Mouse (Mus musculus): ENCODE measurements at regions not wholly inside any gene's neighbourhood (a gene's known extent, or its start where the extent isn't known, plus 50 kb on each side); places are given as distances from the start of the nearest gene placed in this dataset.

GRCm38 (mm10) chr1:164689311-164689710, 107.1 kb upstream of the Dpt start:
- TF ChIP-seq CTCF (IDR thresholded peaks at IDR 0.05; ENCODE audit: low read depth, low read length) (no peak), POLR2A (IDR thresholded peaks at IDR 0.05; ENCODE audit: insufficient read depth, low read length) (no peak), EP300 (IDR thresholded peaks at IDR 0.05; ENCODE audit: insufficient read depth, low read depth, low read length) (no peak)

GRCm38 (mm10) chr1:164684437-164684836, 112.0 kb upstream of the Dpt start:
- H3K27ac ChIP-seq (ENCODE audit: insufficient read depth, low read length), result no peak overlapping the region
- no peak for TF ChIP-seq POLR2A (IDR thresholded peaks at IDR 0.05; ENCODE audit: insufficient read depth, low read length)
- TF ChIP-seq CTCF (IDR thresholded peaks at IDR 0.05; ENCODE audit: low read depth, low read length), result no peak
- no peak for TF ChIP-seq EP300 (IDR thresholded peaks at IDR 0.05; ENCODE audit: insufficient read depth, low read depth, low read length)
- H3K9me3 ChIP-seq (replicated peaks; ENCODE audit: control insufficient read depth, insufficient read depth, low read length, poor library complexity, severe bottlenecking), result no peaks in the 10 kb centered on the region
- H3K36me3 ChIP-seq (ENCODE audit: control insufficient read depth, insufficient read depth, low read length, poor library complexity, severe bottlenecking), result no peaks in the 10 kb centered on the region
- no peaks in the 10 kb centered on the region for H3K27me3 ChIP-seq (ENCODE audit: control insufficient read depth, insufficient read depth, low read length, poor library complexity, severe bottlenecking)
- no peaks in the 10 kb centered on the region for H3K4me1 ChIP-seq (ENCODE audit: control insufficient read depth, insufficient read depth, low read length)
- H3K9ac ChIP-seq (ENCODE audit: low read depth, poor library complexity, severe bottlenecking), result no peak overlapping the region
- H3K4me3 ChIP-seq (ENCODE audit: low read depth, low read length), result no peak overlapping the region

More at GRCm38 (mm10) chr1:164689311-164689710, 107.1 kb upstream of the Dpt start:
- H3K4me3 ChIP-seq (ENCODE audit: low read depth, low read length), result no peak overlapping the region
- no peaks in the 10 kb centered on the region for H3K9me3 ChIP-seq (replicated peaks; ENCODE audit: control insufficient read depth, insufficient read depth, low read length, poor library complexity, severe bottlenecking)
- H3K36me3 ChIP-seq (ENCODE audit: control insufficient read depth, insufficient read depth, low read length, poor library complexity, severe bottlenecking), result no peaks in the 10 kb centered on the region
- H3K27ac ChIP-seq (ENCODE audit: insufficient read depth, low read length), result no peak overlapping the region
- no peak overlapping the region for H3K9ac ChIP-seq (ENCODE audit: low read depth, poor library complexity, severe bottlenecking)
- H3K27me3 ChIP-seq (ENCODE audit: control insufficient read depth, insufficient read depth, low read length, poor library complexity, severe bottlenecking), result no peaks in the 10 kb centered on the region
- H3K4me1 ChIP-seq (ENCODE audit: control insufficient read depth, insufficient read depth, low read length), result no peaks in the 10 kb centered on the region

- H3K36me3 ChIP-seq (ENCODE audit: control insufficient read depth, insufficient read depth, low read length, poor library complexity, severe bottlenecking), result no peaks in the 10 kb centered on the region
- no peaks in the 10 kb centered on the region for H3K9me3 ChIP-seq (replicated peaks; ENCODE audit: control insufficient read depth, insufficient read depth, low read length, poor library complexity, severe bottlenecking)
- H3K27ac ChIP-seq (ENCODE audit: insufficient read depth, low read length), result no peak overlapping the region
- H3K27me3 ChIP-seq (ENCODE audit: control insufficient read depth, insufficient read depth, low read length, poor library complexity, severe bottlenecking), result no peaks in the 10 kb centered on the region
- no peak overlapping the region for H3K9ac ChIP-seq (ENCODE audit: low read depth, poor library complexity, severe bottlenecking)
- no peaks in the 10 kb centered on the region for H3K4me1 ChIP-seq (ENCODE audit: control insufficient read depth, insufficient read depth, low read length)
- no peak for TF ChIP-seq EP300 (IDR thresholded peaks at IDR 0.05; ENCODE audit: insufficient read depth, low read depth, low read length)
- TF ChIP-seq CTCF (IDR thresholded peaks at IDR 0.05; ENCODE audit: low read depth, low read length), result no peak
- no peak for TF ChIP-seq POLR2A (IDR thresholded peaks at IDR 0.05; ENCODE audit: insufficient read depth, low read length)
- no peak overlapping the region for H3K4me3 ChIP-seq (ENCODE audit: low read depth, low read length)
Observed at GRCm38 (mm10) chr1:164683788-164684187, 112.7 kb upstream of the Dpt start.

DNA sequence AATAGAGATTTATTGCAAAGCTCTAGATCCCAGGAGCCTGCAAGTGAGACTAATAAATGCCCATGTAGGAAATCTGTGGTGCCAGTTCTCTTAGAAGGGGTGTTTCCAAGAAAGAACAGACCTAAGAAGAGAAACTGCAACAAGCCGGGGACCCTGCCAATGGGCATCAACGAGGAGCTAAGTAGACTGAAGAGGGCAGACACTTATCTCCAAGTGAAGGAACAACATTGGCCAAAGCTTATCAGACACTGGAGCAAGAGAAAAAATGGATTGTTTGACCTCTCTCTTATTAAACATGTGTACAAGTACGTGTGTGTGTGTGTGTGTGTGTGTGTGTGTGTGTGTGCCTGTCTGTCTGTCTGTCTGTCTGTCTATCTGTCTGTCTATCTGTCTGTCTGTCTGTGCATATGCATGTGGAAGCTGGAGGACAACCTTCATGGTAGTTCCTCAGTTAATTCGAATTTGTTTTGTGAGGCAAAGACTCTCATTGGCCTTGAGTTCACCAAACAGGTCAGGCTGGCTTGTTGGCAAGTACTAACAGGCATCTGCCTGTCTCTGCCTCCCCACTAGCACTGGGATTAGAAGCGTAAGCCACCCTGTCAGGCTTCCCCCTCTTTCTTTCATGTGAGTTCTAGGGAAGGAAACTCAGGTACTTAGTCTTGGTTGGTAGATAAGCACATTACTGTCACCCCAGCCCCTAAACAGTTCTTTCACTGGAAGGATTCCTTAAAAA, 113.4 kb upstream of the Dpt start:
- TF ChIP-seq POLR2A (IDR thresholded peaks at IDR 0.05; ENCODE audit: insufficient read depth, low read length), result no peak
- no peak for TF ChIP-seq CTCF (IDR thresholded peaks at IDR 0.05; ENCODE audit: low read depth, low read length)
- TF ChIP-seq EP300 (IDR thresholded peaks at IDR 0.05; ENCODE audit: insufficient read depth, low read depth, low read length), result no peak
- H3K36me3 ChIP-seq (ENCODE audit: control insufficient read depth, insufficient read depth, low read length, poor library complexity, severe bottlenecking), result no peaks in the 10 kb centered on the region
- H3K4me1 ChIP-seq (ENCODE audit: control insufficient read depth, insufficient read depth, low read length), result no peaks in the 10 kb centered on the region

GRCm38 (mm10) chr1:164682426-164682825, 114.0 kb upstream of the Dpt start:
- Histone ChIP-seq H3K36me3 (ENCODE audit: control insufficient read depth, insufficient read depth, low read length, poor library complexity, severe bottlenecking) (no peaks in the 10 kb centered on the region), H3K27ac (ENCODE audit: insufficient read depth, low read length) (no peak overlapping the region), H3K9ac (ENCODE audit: low read depth, poor library complexity, severe bottlenecking) (no peak overlapping the region), H3K4me1 (ENCODE audit: control insufficient read depth, insufficient read depth, low read length) (no peaks in the 10 kb centered on the region), H3K27me3 (ENCODE audit: control insufficient read depth, insufficient read depth, low read length, poor library complexity, severe bottlenecking) (no peaks in the 10 kb centered on the region), H3K9me3 (replicated peaks; ENCODE audit: control insufficient read depth, insufficient read depth, low read length, poor library complexity, severe bottlenecking) (no peaks in the 10 kb centered on the region), H3K4me3 (ENCODE audit: low read depth, low read length) (no peak overlapping the region)
- TF ChIP-seq POLR2A (IDR thresholded peaks at IDR 0.05; ENCODE audit: insufficient read depth, low read length), result no peak
- no peak for TF ChIP-seq EP300 (IDR thresholded peaks at IDR 0.05; ENCODE audit: insufficient read depth, low read depth, low read length)
- TF ChIP-seq CTCF (IDR thresholded peaks at IDR 0.05; ENCODE audit: low read depth, low read length), result no peak

More for the DNA sequence above, 113.4 kb upstream of the Dpt start:
- no peak overlapping the region for H3K4me3 ChIP-seq (ENCODE audit: low read depth, low read length)
- H3K9me3 ChIP-seq (replicated peaks; ENCODE audit: control insufficient read depth, insufficient read depth, low read length, poor library complexity, severe bottlenecking), result no peaks in the 10 kb centered on the region
- no peaks in the 10 kb centered on the region for H3K27me3 ChIP-seq (ENCODE audit: control insufficient read depth, insufficient read depth, low read length, poor library complexity, severe bottlenecking)
- H3K27ac ChIP-seq (ENCODE audit: insufficient read depth, low read length), result no peak overlapping the region
- no peak overlapping the region for H3K9ac ChIP-seq (ENCODE audit: low read depth, poor library complexity, severe bottlenecking)

DNA sequence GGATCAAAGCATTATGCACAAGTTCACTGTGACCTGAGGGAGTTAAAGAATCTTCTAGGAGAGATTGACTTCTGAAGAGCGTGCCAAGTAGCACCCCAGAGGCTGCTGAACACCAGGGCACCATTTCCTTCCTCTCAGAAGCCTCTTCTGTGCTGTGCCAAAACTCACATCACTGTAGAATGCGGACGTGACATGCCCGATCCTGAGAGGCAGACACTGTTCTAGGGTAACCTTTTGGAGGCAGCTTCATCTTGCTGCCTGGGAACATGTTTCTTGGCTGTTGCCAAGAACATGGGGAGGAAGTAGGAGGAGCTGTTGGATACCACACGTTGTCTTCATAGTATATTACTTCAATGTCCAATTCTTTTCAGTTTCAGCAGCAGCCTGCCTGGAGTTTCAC, 114.9 kb upstream of the Dpt start:
- no peak overlapping the region for H3K27ac ChIP-seq (ENCODE audit: insufficient read depth, low read length)
- H3K4me3 ChIP-seq (ENCODE audit: low read depth, low read length), result no peak overlapping the region
- no peaks in the 10 kb centered on the region for H3K4me1 ChIP-seq (ENCODE audit: control insufficient read depth, insufficient read depth, low read length)
- no peaks in the 10 kb centered on the region for H3K36me3 ChIP-seq (ENCODE audit: control insufficient read depth, insufficient read depth, low read length, poor library complexity, severe bottlenecking)
- no peaks in the 10 kb centered on the region for H3K9me3 ChIP-seq (replicated peaks; ENCODE audit: control insufficient read depth, insufficient read depth, low read length, poor library complexity, severe bottlenecking)
- no peak overlapping the region for H3K9ac ChIP-seq (ENCODE audit: low read depth, poor library complexity, severe bottlenecking)
- TF ChIP-seq POLR2A (IDR thresholded peaks at IDR 0.05; ENCODE audit: insufficient read depth, low read length), result no peak
- TF ChIP-seq EP300 (IDR thresholded peaks at IDR 0.05; ENCODE audit: insufficient read depth, low read depth, low read length), result no peak
- H3K27me3 ChIP-seq (ENCODE audit: control insufficient read depth, insufficient read depth, low read length, poor library complexity, severe bottlenecking), result no peaks in the 10 kb centered on the region

Data from ES-Bruce4 (cell line).